ENCODE assay signal across 19 mouse cellular contexts in genomic region chr5:74310101-74310500, GRCm38 (mm10).
"Had no signal": no experiment of that assay in that cellular context is flagged by ENCODE, and none has a peak within 500 bp of the region (broad histone marks: within the 10 kb centered on the region; RNA-seq: fewer than 3 reads in every experiment).

No protein-coding gene starts in this region.

- H3K36me3 ChIP-seq: liver, embryonic 12.5 days; midbrain, embryonic 10.5 days; midbrain, embryonic 12.5 days; neural tube, embryonic 13.5 days; neural tube, embryonic 15.5 days had no signal

- ATAC-seq: liver, embryonic 12.5 days; midbrain, embryonic 16.5 days had no signal

- H3K4me2 ChIP-seq: liver, embryonic 12.5 days; midbrain, embryonic 12.5 days; neural tube, embryonic 13.5 days; neural tube, embryonic 15.5 days had no signal

- DNase-seq: lung, adult 18-20 months; lung, postnatal 14 days; midbrain, embryonic 14.5 days; retina, postnatal 1 day; right cerebral cortex, adult 18-20 months; right cerebral cortex, postnatal 25 days; right cerebral cortex, postnatal 4 days; spleen, adult 18-20 months; thymus, adult 18-20 months; thymus, postnatal 14 days; thymus, postnatal 36 days had no signal

- H3K4me1 ChIP-seq: liver, embryonic 12.5 days had no signal

- H3K27ac ChIP-seq: liver, embryonic 12.5 days; liver, embryonic 14.5 days; midbrain, embryonic 10.5 days; midbrain, embryonic 12.5 days; neural tube, embryonic 13.5 days; neural tube, embryonic 15.5 days had no signal

- H3K4me3 ChIP-seq: liver, embryonic 12.5 days; midbrain, embryonic 10.5 days; midbrain, embryonic 12.5 days; myocyte; neural tube, embryonic 13.5 days; neural tube, embryonic 15.5 days had no signal

- H3K9ac ChIP-seq: liver, embryonic 12.5 days; liver, embryonic 14.5 days; midbrain, embryonic 12.5 days; neural tube, embryonic 13.5 days; neural tube, embryonic 15.5 days had no signal

- H3K9me3 ChIP-seq: liver, embryonic 12.5 days; midbrain, embryonic 10.5 days; midbrain, embryonic 12.5 days; neural tube, embryonic 13.5 days; neural tube, embryonic 15.5 days had no signal
